Mouse (Mus musculus): ENCODE data around the gene Tmem181a.
"Not testable (repeated sequence)": the region's sequence is repeated elsewhere in the genome, so short reads cannot be mapped to it uniquely, and the experiment has no call there.

Gene Tmem181a

GRCm38 (mm10) chr17:6306503-6306902 is 49.8 kb downstream of the Tmem181a start:
- not testable (repeated sequence) for DNase-seq

- not testable (repeated sequence) for DNase-seq
Observed at GRCm38 (mm10) chr17:6311716-6312115, 55.1 kb downstream of the Tmem181a start.

GRCm38 (mm10) chr17:6312755-6313154 is 56.1 kb downstream of the Tmem181a start:
- DNase-seq: not testable (repeated sequence)

GRCm38 (mm10) chr17:6314493-6314892 is 57.8 kb downstream of the Tmem181a start:
- peak in 1 of 2 experiments; percentile 13 for DNase-seq

GRCm38 (mm10) chr17:6315706-6316105 is 59.0 kb downstream of the Tmem181a start:
- peak; percentile 11 to 29 for DNase-seq

GRCm38 (mm10) chr17:6316379-6317126 is 59.9 kb downstream of the Tmem181a start:
- peak; percentile 61 to 62 for DNase-seq

GRCm38 (mm10) chr17:6317339-6317985 is 60.8 kb downstream of the Tmem181a start, which contains the start of gene Dynlt1a:
Gene Dynlt1a (minus strand): TSS chr17:6317500.
- DNase-seq: peak; percentile 99 to 100

- not testable (repeated sequence) for DNase-seq
Observed at GRCm38 (mm10) chr17:6321081-6321777, 64.6 kb downstream of the Tmem181a start.

GRCm38 (mm10) chr17:6321778-6322101 is 65.1 kb downstream of the Tmem181a start:
- not testable (repeated sequence) for DNase-seq

- not testable (repeated sequence) for DNase-seq
Observed at GRCm38 (mm10) chr17:6325021-6325420, 68.4 kb downstream of the Tmem181a start.

- not testable (repeated sequence) for DNase-seq
Observed at GRCm38 (mm10) chr17:6325543-6325942, 68.9 kb downstream of the Tmem181a start.

GRCm38 (mm10) chr17:6327554-6327953 is 70.9 kb downstream of the Tmem181a start:
- DNase-seq: not testable (repeated sequence)

GRCm38 (mm10) chr17:6328997-6329396 is 72.3 kb downstream of the Tmem181a start:
- DNase-seq: not testable (repeated sequence)

GRCm38 (mm10) chr17:6342606-6343294 is 86.1 kb downstream of the Tmem181a start:
- not testable (repeated sequence) for DNase-seq

GRCm38 (mm10) chr17:6355256-6355655 is 98.6 kb downstream of the Tmem181a start:
- DNase-seq: not testable (repeated sequence)

Measured in B cell, adult 2 months (primary cell).